Mouse (Mus musculus) olfactory bulb, adult 2 months (tissue): ENCODE data around the gene Pigyl.

Source experiments
- CTCF ChIP-seq: fragments of 200-500 bp; IDR thresholded peaks from 2 replicates; pipeline ENCODE4 v1.5.1; 2012; ENCODE audit warnings: low read depth, mild to moderate bottlenecking, low read length, moderate library complexity; ENCODE audit not compliant: insufficient read depth
- POLR2A ChIP-seq: fragments of 200-500 bp; IDR thresholded peaks from 2 replicates; pipeline ENCODE4 v1.6.1; 2012; ENCODE audit warnings: mild to moderate bottlenecking, low read depth, low read length, moderate library complexity; ENCODE audit not compliant: insufficient read depth

DNA sequence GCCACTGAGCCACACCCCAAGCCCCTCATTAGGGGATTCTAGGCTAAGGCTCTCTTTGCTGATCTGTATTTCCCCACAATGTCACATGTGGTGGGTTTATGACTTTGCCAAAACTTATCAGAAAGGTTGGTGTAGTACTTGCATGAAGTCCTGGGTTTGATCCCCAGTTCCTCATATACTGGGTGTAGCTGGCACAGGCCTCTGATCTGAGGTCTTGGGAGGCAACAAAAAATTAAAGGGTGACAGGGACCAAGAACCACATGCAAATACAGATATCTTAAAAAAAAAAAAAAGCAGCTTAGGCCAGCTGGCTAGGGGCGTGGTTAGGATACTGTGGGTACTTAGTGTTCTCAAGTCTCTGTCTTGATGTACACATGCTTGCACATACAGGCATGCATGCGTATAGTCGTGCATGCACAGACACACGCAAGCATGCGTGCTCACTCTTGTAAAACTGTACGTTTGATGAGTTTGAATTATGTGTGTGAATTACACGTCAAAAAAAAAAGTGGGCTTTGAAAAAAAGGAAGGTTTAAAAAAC lies 33.5 kb upstream of the Pigyl start:
- TF ChIP-seq CTCF (no peak), POLR2A (no peak)
